Mouse (Mus musculus): ENCODE data around the gene Edem3. TPM values are rescaled to one million over a fixed set of nuclear protein-coding genes. Genes with fewer than 3 reads are reported as not detected.

The Edem3 gene
- polyA plus RNA-seq, 1 experiment: 22.6 TPM

GRCm38 (mm10) chr1:151753374-151753929 is 1.7 kb upstream of the Edem3 start:
- Histone ChIP-seq H3K27me3 (ENCODE audit: control insufficient read depth, insufficient read depth, low read length, poor library complexity, severe bottlenecking) (no peaks in the 10 kb centered on the region), H3K4me3 (ENCODE audit: low read depth, low read length) (no peak overlapping the region), H3K9ac (ENCODE audit: low read depth, poor library complexity, severe bottlenecking) (no peak overlapping the region), H3K4me1 (ENCODE audit: control insufficient read depth, insufficient read depth, low read length) (no peaks in the 10 kb centered on the region), H3K36me3 (ENCODE audit: control insufficient read depth, insufficient read depth, low read length, poor library complexity, severe bottlenecking) (no peaks in the 10 kb centered on the region), H3K27ac (ENCODE audit: insufficient read depth, low read length) (no peak overlapping the region), H3K9me3 (replicated peaks; ENCODE audit: control insufficient read depth, insufficient read depth, low read length, poor library complexity, severe bottlenecking) (no peaks in the 10 kb centered on the region)
- no peak for TF ChIP-seq POLR2A (IDR thresholded peaks at IDR 0.05; ENCODE audit: insufficient read depth, low read length)
- no peak for TF ChIP-seq CTCF (IDR thresholded peaks at IDR 0.05; ENCODE audit: low read depth, low read length)
- TF ChIP-seq EP300 (IDR thresholded peaks at IDR 0.05; ENCODE audit: insufficient read depth, low read depth, low read length): no peak

GRCm38 (mm10) chr1:151754028-151754489 is 1.1 kb upstream of the Edem3 start:
- H3K27me3 ChIP-seq (ENCODE audit: control insufficient read depth, insufficient read depth, low read length, poor library complexity, severe bottlenecking): no peaks in the 10 kb centered on the region
- no peaks in the 10 kb centered on the region for H3K9me3 ChIP-seq (replicated peaks; ENCODE audit: control insufficient read depth, insufficient read depth, low read length, poor library complexity, severe bottlenecking)
- H3K9ac ChIP-seq (ENCODE audit: low read depth, poor library complexity, severe bottlenecking): 0 out of 2 replicates have a peak overlapping the region, but pooled peaks have one; percentile 46
- H3K4me1 ChIP-seq (ENCODE audit: control insufficient read depth, insufficient read depth, low read length): no peaks in the 10 kb centered on the region
- no peaks in the 10 kb centered on the region for H3K36me3 ChIP-seq (ENCODE audit: control insufficient read depth, insufficient read depth, low read length, poor library complexity, severe bottlenecking)
- H3K27ac ChIP-seq (ENCODE audit: insufficient read depth, low read length): no peak overlapping the region
- no peak overlapping the region for H3K4me3 ChIP-seq (ENCODE audit: low read depth, low read length)
- TF ChIP-seq CTCF (IDR thresholded peaks at IDR 0.05; ENCODE audit: low read depth, low read length) (no peak), EP300 (IDR thresholded peaks at IDR 0.05; ENCODE audit: insufficient read depth, low read depth, low read length) (no peak), POLR2A (IDR thresholded peaks at IDR 0.05; ENCODE audit: insufficient read depth, low read length) (no peak)

- no peaks in the 10 kb centered on the region for H3K9me3 ChIP-seq (replicated peaks; ENCODE audit: control insufficient read depth, insufficient read depth, low read length, poor library complexity, severe bottlenecking)
- no peak overlapping the region for H3K27ac ChIP-seq (ENCODE audit: insufficient read depth, low read length)
- TF ChIP-seq CTCF (IDR thresholded peaks at IDR 0.05; ENCODE audit: low read depth, low read length) (no peak), EP300 (IDR thresholded peaks at IDR 0.05; ENCODE audit: insufficient read depth, low read depth, low read length) (no peak), POLR2A (IDR thresholded peaks at IDR 0.05; ENCODE audit: insufficient read depth, low read length) (no peak)
- no peaks in the 10 kb centered on the region for H3K36me3 ChIP-seq (ENCODE audit: control insufficient read depth, insufficient read depth, low read length, poor library complexity, severe bottlenecking)
- peak overlapping the region; percentile 64 for H3K9ac ChIP-seq (ENCODE audit: low read depth, poor library complexity, severe bottlenecking)
- no peaks in the 10 kb centered on the region for H3K27me3 ChIP-seq (ENCODE audit: control insufficient read depth, insufficient read depth, low read length, poor library complexity, severe bottlenecking)
- no peaks in the 10 kb centered on the region for H3K4me1 ChIP-seq (ENCODE audit: control insufficient read depth, insufficient read depth, low read length)
- peak overlapping the region; percentile 73 for H3K4me3 ChIP-seq (ENCODE audit: low read depth, low read length)
Measured at GRCm38 (mm10) chr1:151755660-151756424, 671 bp downstream of the Edem3 start.

GRCm38 (mm10) chr1:151756425-151756728 is 1.2 kb downstream of the Edem3 start:
- Histone ChIP-seq H3K4me1 (ENCODE audit: control insufficient read depth, insufficient read depth, low read length) (no peaks in the 10 kb centered on the region), H3K9ac (ENCODE audit: low read depth, poor library complexity, severe bottlenecking) (peak overlapping the region; percentile 64; the same call in 1 of the 2 replicates), H3K36me3 (ENCODE audit: control insufficient read depth, insufficient read depth, low read length, poor library complexity, severe bottlenecking) (no peaks in the 10 kb centered on the region), H3K9me3 (replicated peaks; ENCODE audit: control insufficient read depth, insufficient read depth, low read length, poor library complexity, severe bottlenecking) (no peaks in the 10 kb centered on the region), H3K27me3 (ENCODE audit: control insufficient read depth, insufficient read depth, low read length, poor library complexity, severe bottlenecking) (no peaks in the 10 kb centered on the region), H3K4me3 (ENCODE audit: low read depth, low read length) (no peak overlapping the region), H3K27ac (ENCODE audit: insufficient read depth, low read length) (no peak overlapping the region)
- no peak for TF ChIP-seq CTCF (IDR thresholded peaks at IDR 0.05; ENCODE audit: low read depth, low read length)
- TF ChIP-seq EP300 (IDR thresholded peaks at IDR 0.05; ENCODE audit: insufficient read depth, low read depth, low read length): no peak
- no peak for TF ChIP-seq POLR2A (IDR thresholded peaks at IDR 0.05; ENCODE audit: insufficient read depth, low read length)

- Histone ChIP-seq H3K36me3 (ENCODE audit: control insufficient read depth, insufficient read depth, low read length, poor library complexity, severe bottlenecking) (no peaks in the 10 kb centered on the region; the same call in 1 of the 2 replicates), H3K9ac (ENCODE audit: low read depth, poor library complexity, severe bottlenecking) (no peak overlapping the region), H3K4me1 (ENCODE audit: control insufficient read depth, insufficient read depth, low read length) (no peaks in the 10 kb centered on the region), H3K4me3 (ENCODE audit: low read depth, low read length) (no peak overlapping the region), H3K9me3 (replicated peaks; ENCODE audit: control insufficient read depth, insufficient read depth, low read length, poor library complexity, severe bottlenecking) (no peaks in the 10 kb centered on the region), H3K27me3 (ENCODE audit: control insufficient read depth, insufficient read depth, low read length, poor library complexity, severe bottlenecking) (no peaks in the 10 kb centered on the region), H3K27ac (ENCODE audit: insufficient read depth, low read length) (no peak overlapping the region)
- no peak for TF ChIP-seq CTCF (IDR thresholded peaks at IDR 0.05; ENCODE audit: low read depth, low read length)
- no peak for TF ChIP-seq POLR2A (IDR thresholded peaks at IDR 0.05; ENCODE audit: insufficient read depth, low read length)
- TF ChIP-seq EP300 (IDR thresholded peaks at IDR 0.05; ENCODE audit: insufficient read depth, low read depth, low read length): no peak
Measured at GRCm38 (mm10) chr1:151758301-151758700, 3.1 kb downstream of the Edem3 start.

- no peak overlapping the region for H3K27ac ChIP-seq (ENCODE audit: insufficient read depth, low read length)
- H3K27me3 ChIP-seq (ENCODE audit: control insufficient read depth, insufficient read depth, low read length, poor library complexity, severe bottlenecking): no peaks in the 10 kb centered on the region
- H3K4me3 ChIP-seq (ENCODE audit: low read depth, low read length): no peak overlapping the region
- H3K9ac ChIP-seq (ENCODE audit: low read depth, poor library complexity, severe bottlenecking): no peak overlapping the region
- H3K9me3 ChIP-seq (replicated peaks; ENCODE audit: control insufficient read depth, insufficient read depth, low read length, poor library complexity, severe bottlenecking): no peaks in the 10 kb centered on the region
- H3K4me1 ChIP-seq (ENCODE audit: control insufficient read depth, insufficient read depth, low read length): no peaks in the 10 kb centered on the region
- no peaks in the 10 kb centered on the region; the same call in 1 of the 2 replicates for H3K36me3 ChIP-seq (ENCODE audit: control insufficient read depth, insufficient read depth, low read length, poor library complexity, severe bottlenecking)
- TF ChIP-seq CTCF (IDR thresholded peaks at IDR 0.05; ENCODE audit: low read depth, low read length): no peak
- no peak for TF ChIP-seq EP300 (IDR thresholded peaks at IDR 0.05; ENCODE audit: insufficient read depth, low read depth, low read length)
- no peak for TF ChIP-seq POLR2A (IDR thresholded peaks at IDR 0.05; ENCODE audit: insufficient read depth, low read length)
Measured at GRCm38 (mm10) chr1:151758991-151759390, 3.8 kb downstream of the Edem3 start.
